Mouse (Mus musculus) stomach, embryonic 15.5 days (tissue): Measurements from ENCODE around the gene Rassf6. TPM values are rescaled to one million over a fixed set of nuclear protein-coding genes. Genes with fewer than 3 reads are reported as not detected.

Experiments used
- ATAC-seq: fragments of 200-750 bp; cut with Nextera tagmentation; 2 replicates; pipeline ENCODE4 v1.8.0; 2017; ENCODE audit warnings: low read depth, moderate number of reproducible peaks, moderate TSS enrichment; ENCODE audit not compliant: insufficient read depth, low FRiP score
- H3K27ac ChIP-seq: fragments of 300-500 bp; sonication (generic); 2 replicates; pipeline ENCODE4 v1.5.1; 2015; ENCODE audit warnings: mild to moderate bottlenecking, inconsistent platforms
- H3K27me3 ChIP-seq: fragments of 300-500 bp; sonication (generic); replicated peaks from 2 replicates; pipeline ENCODE4 v1.6.1; 2015; ENCODE audit warnings: inconsistent platforms
- H3K36me3 ChIP-seq: fragments of 300-500 bp; sonication (generic); 2 replicates; pipeline ENCODE4 v1.6.1; 2015; ENCODE audit warnings: inconsistent platforms
- H3K4me1 ChIP-seq: fragments of 300-500 bp; sonication (generic); 2 replicates; pipeline ENCODE4 v1.6.1; 2015; ENCODE audit warnings: inconsistent platforms
- H3K4me2 ChIP-seq: fragments of 300-500 bp; sonication (generic); 2 replicates; pipeline ENCODE4 v1.6.1; 2015; ENCODE audit warnings: mild to moderate bottlenecking, inconsistent platforms
- H3K4me3 ChIP-seq: fragments of 300-500 bp; sonication (generic); replicated peaks from 2 replicates; pipeline ENCODE4 v1.5.1; 2015; ENCODE audit warnings: inconsistent platforms
- H3K9ac ChIP-seq: fragments of 300-500 bp; sonication (generic); 2 replicates; pipeline ENCODE4 v1.6.1; 2015; ENCODE audit warnings: inconsistent platforms
- H3K9me3 ChIP-seq: fragments of 300-500 bp; sonication (generic); 2 replicates; pipeline ENCODE4 v1.6.1; 2016; ENCODE audit warnings: inconsistent platforms
- whole genome bisulfite sequencing: fragments of 180-500 bp; shearing (Covaris S2); methylation state at CpG from one replicate; pipeline ENCODE4 v1.1.7; 2015; 5-methylcytosine and 5-hydroxymethylcytosine counted together
- polyA plus RNA-seq: library from polyadenylated mRNA; unstranded; fragments of >200 nt; fragmentation: Nextera tagmentation; extraction: Ambion mirVana; gene quantifications from 2 replicates; pipeline ENCODE4 v1.2.1, GENCODE M21; 2015

The Rassf6 gene
- polyA plus RNA-seq, 1 experiment from 2014 or later: 12.8 TPM

GRCm38 (mm10) chr5:90652724-90653123 is 12.3 kb upstream of the Rassf6 start:
- Histone ChIP-seq H3K4me3 (no peak overlapping the region), H3K27me3 (no peaks in the 10 kb centered on the region), H3K9me3 (no peaks in the 10 kb centered on the region), H3K4me1 (no peaks in the 10 kb centered on the region), H3K36me3 (no peaks in the 10 kb centered on the region), H3K4me2 (no peak overlapping the region), H3K27ac (no peak overlapping the region), H3K9ac (no peak overlapping the region)
- WGBS: 6% methylated on average over 3 of the region's 3 CpGs
- no peak for ATAC-seq

- Histone ChIP-seq H3K27ac (no peak overlapping the region), H3K4me3 (no peak overlapping the region), H3K27me3 (no peaks in the 10 kb centered on the region), H3K9me3 (no peaks in the 10 kb centered on the region), H3K36me3 (no peaks in the 10 kb centered on the region), H3K9ac (no peak overlapping the region), H3K4me1 (no peaks in the 10 kb centered on the region), H3K4me2 (no peak overlapping the region)
- 66% methylated on average over 5 of the region's 5 CpGs for WGBS
- no peak for ATAC-seq
Observed at GRCm38 (mm10) chr5:90650466-90651150, 10.2 kb upstream of the Rassf6 start.

- WGBS: 60% methylated on average over 5 of the region's 5 CpGs
- H3K9me3 ChIP-seq: no peaks in the 10 kb centered on the region
Observed at GRCm38 (mm10) chr5:90647473-90647872, 7.0 kb upstream of the Rassf6 start.

GRCm38 (mm10) chr5:90646398-90646797 is 5.9 kb upstream of the Rassf6 start:
- H3K4me3 ChIP-seq: no peak overlapping the region
- no peaks in the 10 kb centered on the region for H3K36me3 ChIP-seq
- H3K27me3 ChIP-seq: no peaks in the 10 kb centered on the region
- no peak overlapping the region for H3K9ac ChIP-seq
- no peak overlapping the region for H3K4me2 ChIP-seq
- ATAC-seq: no peak
- no peaks in the 10 kb centered on the region for H3K4me1 ChIP-seq
- WGBS: 83% methylated on average over 5 of the region's 5 CpGs
- no peak overlapping the region for H3K27ac ChIP-seq
- no peaks in the 10 kb centered on the region for H3K9me3 ChIP-seq

More at GRCm38 (mm10) chr5:90647473-90647872, 7.0 kb upstream of the Rassf6 start:
- Histone ChIP-seq H3K4me1 (no peaks in the 10 kb centered on the region), H3K27ac (no peak overlapping the region), H3K4me3 (no peak overlapping the region), H3K4me2 (no peak overlapping the region), H3K9ac (no peak overlapping the region), H3K27me3 (no peaks in the 10 kb centered on the region), H3K36me3 (no peaks in the 10 kb centered on the region)
- ATAC-seq: no peak

- 63% methylated on average over 3 of the region's 3 CpGs for whole genome bisulfite sequencing
- H3K9ac ChIP-seq: no peak overlapping the region
- H3K4me3 ChIP-seq: no peak overlapping the region
- H3K36me3 ChIP-seq: no peaks in the 10 kb centered on the region
- H3K27ac ChIP-seq: peak overlapping the region; percentile 14; the same call in 1 of the 2 replicates
- H3K9me3 ChIP-seq: no peaks in the 10 kb centered on the region
- ATAC-seq: no peak
- 0 out of 2 replicates have a peak, but pooled peaks cover 4% of the 10 kb centered on the region for H3K4me1 ChIP-seq
- no peaks in the 10 kb centered on the region for H3K27me3 ChIP-seq
- no peak overlapping the region for H3K4me2 ChIP-seq
Observed at GRCm38 (mm10) chr5:90645579-90645978, 5.1 kb upstream of the Rassf6 start.

GRCm38 (mm10) chr5:90641218-90641610 is 757 bp upstream of the Rassf6 start:
- 32% methylated on average over 10 of the region's 10 CpGs for WGBS
- peak; percentile 29; the same call in 1 of the 2 replicates for ATAC-seq
- no peaks in the 10 kb centered on the region for H3K9me3 ChIP-seq
- no peaks in the 10 kb centered on the region for H3K27me3 ChIP-seq
- H3K4me2 ChIP-seq: peak overlapping the region; percentile 76
- H3K4me1 ChIP-seq: 0 out of 2 replicates have a peak, but pooled peaks cover 8% of the 10 kb centered on the region
- peak overlapping the region; percentile 81 for H3K27ac ChIP-seq
- no peak overlapping the region for H3K9ac ChIP-seq
- no peaks in the 10 kb centered on the region for H3K36me3 ChIP-seq
- H3K4me3 ChIP-seq: peak overlapping the region; percentile 45; the same call in 1 of the 2 replicates

GRCm38 (mm10) chr5:90634885-90635284 is 5.6 kb downstream of the Rassf6 start:
- no peak overlapping the region for H3K27ac ChIP-seq
- WGBS: 83% methylated on average over 7 of the region's 7 CpGs

GRCm38 (mm10) chr5:90628530-90628929 is 11.9 kb downstream of the Rassf6 start:
- Histone ChIP-seq H3K4me1 (no peaks in the 10 kb centered on the region), H3K9me3 (no peaks in the 10 kb centered on the region), H3K9ac (no peak overlapping the region), H3K27ac (no peak overlapping the region), H3K4me3 (no peak overlapping the region), H3K27me3 (no peaks in the 10 kb centered on the region), H3K36me3 (no peaks in the 10 kb centered on the region), H3K4me2 (no peak overlapping the region)
- WGBS: 71% methylated on average over 1 of the region's 1 CpGs
- no peak for ATAC-seq

More at GRCm38 (mm10) chr5:90634885-90635284, 5.6 kb downstream of the Rassf6 start:
- H3K9me3 ChIP-seq: no peaks in the 10 kb centered on the region
- no peaks in the 10 kb centered on the region for H3K36me3 ChIP-seq
- H3K9ac ChIP-seq: no peak overlapping the region
- ATAC-seq: no peak
- no peaks in the 10 kb centered on the region for H3K4me1 ChIP-seq
- no peak overlapping the region for H3K4me3 ChIP-seq
- H3K27me3 ChIP-seq: no peaks in the 10 kb centered on the region
- H3K4me2 ChIP-seq: no peak overlapping the region

GRCm38 (mm10) chr5:90628011-90628410 is 12.4 kb downstream of the Rassf6 start:
- no peak overlapping the region for H3K27ac ChIP-seq
- no peak for ATAC-seq
- H3K27me3 ChIP-seq: no peaks in the 10 kb centered on the region
- H3K4me3 ChIP-seq: no peak overlapping the region
- no peaks in the 10 kb centered on the region for H3K36me3 ChIP-seq
- H3K9ac ChIP-seq: no peak overlapping the region
- no peak overlapping the region for H3K4me2 ChIP-seq
- H3K4me1 ChIP-seq: no peaks in the 10 kb centered on the region
- H3K9me3 ChIP-seq: no peaks in the 10 kb centered on the region
- WGBS: 79% methylated on average over 3 of the region's 3 CpGs

- no peak for ATAC-seq
- Histone ChIP-seq H3K27ac (no peak overlapping the region), H3K4me3 (no peak overlapping the region), H3K27me3 (no peaks in the 10 kb centered on the region), H3K4me1 (no peaks in the 10 kb centered on the region), H3K9me3 (no peaks in the 10 kb centered on the region), H3K4me2 (no peak overlapping the region), H3K36me3 (no peaks in the 10 kb centered on the region), H3K9ac (no peak overlapping the region)
- 88% methylated on average over 4 of the region's 4 CpGs for WGBS
Observed at GRCm38 (mm10) chr5:90627423-90627822, 13.0 kb downstream of the Rassf6 start.

GRCm38 (mm10) chr5:90624708-90625425 is 15.6 kb downstream of the Rassf6 start:
- H3K27me3 ChIP-seq: no peaks in the 10 kb centered on the region
- H3K9ac ChIP-seq: no peak overlapping the region
- H3K4me1 ChIP-seq: no peaks in the 10 kb centered on the region
- H3K36me3 ChIP-seq: no peaks in the 10 kb centered on the region
- whole genome bisulfite sequencing: 75% methylated on average over 18 of the region's 18 CpGs
- no peaks in the 10 kb centered on the region for H3K9me3 ChIP-seq
- no peak overlapping the region for H3K4me2 ChIP-seq
- ATAC-seq: no peak
- no peak overlapping the region for H3K4me3 ChIP-seq
- no peak overlapping the region for H3K27ac ChIP-seq

GRCm38 (mm10) chr5:90623209-90623608 is 17.2 kb downstream of the Rassf6 start:
- H3K27ac ChIP-seq: no peak overlapping the region
- 92% methylated on average over 2 of the region's 2 CpGs for WGBS
- H3K4me1 ChIP-seq: no peaks in the 10 kb centered on the region

More at GRCm38 (mm10) chr5:90623209-90623608, 17.2 kb downstream of the Rassf6 start:
- Histone ChIP-seq H3K4me3 (no peak overlapping the region), H3K36me3 (no peaks in the 10 kb centered on the region), H3K9ac (no peak overlapping the region), H3K27me3 (no peaks in the 10 kb centered on the region), H3K4me2 (no peak overlapping the region), H3K9me3 (no peaks in the 10 kb centered on the region)
- no peak for ATAC-seq
